Mouse (Mus musculus) CD4-positive, CD25-positive, alpha-beta regulatory T cell, adult 4 months (primary cell): ENCODE measurements at regions not wholly inside any gene's neighbourhood (a gene's known extent, or its start where the extent isn't known, plus 50 kb on each side); places are given as distances from the start of the nearest gene placed in this dataset.

Experiments
- ATAC-seq: one replicate; pipeline ENCODE4 v1.8.0; 2017

GRCm38 (mm10) chr11:114548658-114549057, 119.7 kb upstream of the Rpl38 start:
- ATAC-seq = no peak

- no peak for ATAC-seq
Measured at GRCm38 (mm10) chr11:114544212-114544611, 124.1 kb upstream of the Rpl38 start.

- ATAC-seq = no peak
Measured at GRCm38 (mm10) chr11:114542167-114542566, 126.2 kb upstream of the Rpl38 start.

- ATAC-seq = no peak
Measured at GRCm38 (mm10) chr11:114540503-114540902, 127.8 kb upstream of the Rpl38 start.

- ATAC-seq = no peak
Measured at GRCm38 (mm10) chr11:114536616-114537493, 131.5 kb upstream of the Rpl38 start.

- ATAC-seq = no peak
Measured at GRCm38 (mm10) chr11:114535900-114536299, 132.4 kb upstream of the Rpl38 start.

GRCm38 (mm10) chr11:114534436-114534835, 133.9 kb upstream of the Rpl38 start:
- ATAC-seq = no peak

- ATAC-seq = no peak
Measured at GRCm38 (mm10) chr11:114531241-114531765, 137.0 kb upstream of the Rpl38 start.

DNA sequence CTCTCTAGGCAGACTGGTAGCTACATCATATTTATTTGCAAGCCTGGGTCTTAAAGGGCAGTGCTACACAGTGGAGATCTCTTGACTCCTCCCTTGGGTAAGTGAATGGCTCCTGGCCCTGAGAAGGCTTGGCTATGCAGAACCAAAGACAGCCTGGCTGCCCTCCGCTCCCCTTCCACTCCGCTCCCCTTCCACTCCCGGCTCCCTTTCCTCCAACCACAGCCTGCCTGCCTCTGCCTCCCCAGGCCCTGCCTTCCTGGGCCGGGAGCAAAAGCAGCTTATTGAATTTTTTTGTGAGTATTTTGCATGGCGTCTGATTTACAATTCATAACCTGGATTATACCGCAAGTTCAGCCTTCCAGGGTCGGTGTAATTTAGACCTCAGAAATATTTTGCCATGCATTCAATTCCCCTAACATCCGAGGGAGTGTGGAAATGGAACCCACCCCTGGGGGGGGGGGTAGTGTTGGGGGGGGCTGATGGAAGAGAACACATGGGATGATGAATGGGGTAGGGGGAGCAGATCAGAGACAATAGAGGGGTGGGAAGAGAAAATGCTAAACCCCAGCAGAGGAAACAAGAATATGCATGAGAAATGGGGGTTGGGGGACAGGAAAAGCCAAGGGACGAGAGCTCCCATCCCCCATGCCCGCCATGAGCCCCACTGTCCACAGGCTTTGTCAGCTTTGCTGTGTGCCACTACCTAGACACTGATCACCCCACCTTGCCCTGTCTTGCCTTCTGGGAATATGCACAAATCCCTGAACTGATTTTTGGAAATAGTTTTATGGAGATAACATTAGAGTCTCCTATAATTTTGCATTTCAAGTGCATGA, 139.2 kb upstream of the Rpl38 start:
- ATAC-seq = no peak

DNA sequence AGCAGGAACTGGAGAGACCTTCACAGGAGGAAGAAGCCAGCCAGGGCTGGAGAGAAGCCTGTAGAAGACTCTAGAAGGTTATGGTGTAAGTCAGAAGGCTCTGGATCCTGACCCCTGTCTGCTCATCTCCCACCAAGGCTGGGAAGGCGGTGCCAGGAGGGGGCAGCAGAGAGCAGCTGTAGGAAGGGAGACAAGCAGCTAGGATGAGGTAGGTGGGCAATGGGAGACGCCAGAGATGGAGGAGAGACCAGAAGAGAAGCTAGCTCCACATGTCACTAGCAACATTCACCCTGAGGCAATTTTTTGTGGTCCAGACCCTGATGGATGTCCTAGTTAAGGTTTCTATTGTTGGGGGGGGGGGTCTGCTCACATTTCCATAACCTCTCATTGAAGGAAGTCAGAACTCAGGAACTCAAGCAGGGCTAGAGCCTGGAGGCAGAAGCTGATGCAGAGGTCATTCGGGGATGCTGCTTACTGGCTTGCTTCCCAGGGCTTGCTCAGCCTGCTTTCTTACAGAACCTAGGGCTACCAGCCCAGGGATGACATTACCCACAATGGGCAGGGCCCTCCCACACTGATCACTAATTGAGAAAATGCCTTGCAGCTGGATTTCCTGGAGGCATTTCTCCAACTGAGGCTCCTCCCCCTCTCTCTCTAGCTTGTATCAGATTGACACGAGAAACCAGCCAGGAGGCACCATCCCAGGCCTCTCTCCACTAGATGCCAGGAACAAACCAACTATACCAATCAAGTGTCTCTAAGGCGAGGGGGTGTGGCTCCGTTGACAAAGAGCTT, 144.7 kb upstream of the Rpl38 start:
- no peak for ATAC-seq

DNA sequence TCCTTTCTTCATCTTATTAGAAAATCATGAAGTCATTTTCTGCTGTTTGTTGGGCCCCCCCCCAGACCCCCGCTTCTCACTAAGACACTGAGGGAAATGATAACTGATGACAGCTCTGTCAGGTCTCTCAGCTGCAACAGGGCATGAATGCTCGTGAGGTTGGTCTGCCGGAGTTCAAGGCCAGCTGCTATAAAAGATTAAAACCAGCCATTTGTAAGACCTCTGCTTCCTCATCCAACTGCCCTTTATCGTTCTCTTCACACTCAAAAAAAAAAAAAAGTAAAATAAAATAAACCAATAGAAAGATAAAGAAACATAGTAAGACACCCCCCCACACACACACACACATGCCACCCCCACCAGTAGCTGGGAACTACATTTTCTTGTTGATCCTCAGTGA, 153.0 kb upstream of the Rpl38 start:
- no peak for ATAC-seq

DNA sequence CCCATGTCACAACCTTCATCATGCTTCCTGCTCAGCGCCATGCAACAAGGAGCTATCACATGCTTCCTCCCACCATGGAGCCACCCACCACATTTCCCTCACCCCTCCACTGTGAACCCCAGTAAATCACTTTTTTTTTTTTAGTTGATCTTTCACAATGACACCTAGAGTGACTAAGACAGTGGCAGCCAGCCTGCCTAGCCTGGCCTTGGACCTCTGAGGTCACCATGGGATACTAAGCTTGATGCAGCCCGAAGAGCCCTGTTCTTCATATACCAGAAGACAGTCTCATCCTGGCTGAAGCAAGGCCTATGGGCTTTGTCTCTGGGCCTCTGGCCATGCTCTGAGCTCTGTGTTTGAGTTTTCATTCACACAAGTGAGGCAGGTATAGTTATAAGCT, 154.2 kb upstream of the Rpl38 start:
- no peak for ATAC-seq

- ATAC-seq = no peak
Measured at GRCm38 (mm10) chr11:114513446-114513845, 154.9 kb upstream of the Rpl38 start.

DNA sequence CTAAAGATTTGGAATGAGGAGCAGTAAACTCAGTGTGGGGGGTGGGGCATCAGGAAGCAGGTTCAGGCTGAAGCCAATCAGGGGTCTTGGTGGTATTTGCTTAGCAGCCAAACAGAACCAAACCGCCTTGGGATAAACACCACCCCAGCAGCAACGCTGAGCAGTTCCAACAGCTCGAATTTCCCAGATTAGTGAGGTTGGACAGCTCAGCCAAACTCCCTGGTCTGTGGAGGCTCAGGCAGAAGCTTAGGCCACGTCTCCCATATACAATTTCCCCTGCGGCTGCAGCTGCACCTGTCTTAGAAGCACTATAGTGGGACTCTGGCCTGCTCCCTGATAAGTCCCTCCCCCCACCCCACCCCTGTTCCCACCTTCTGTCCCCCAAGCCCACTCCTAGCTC, 156.3 kb upstream of the Rpl38 start:
- ATAC-seq = no peak

DNA sequence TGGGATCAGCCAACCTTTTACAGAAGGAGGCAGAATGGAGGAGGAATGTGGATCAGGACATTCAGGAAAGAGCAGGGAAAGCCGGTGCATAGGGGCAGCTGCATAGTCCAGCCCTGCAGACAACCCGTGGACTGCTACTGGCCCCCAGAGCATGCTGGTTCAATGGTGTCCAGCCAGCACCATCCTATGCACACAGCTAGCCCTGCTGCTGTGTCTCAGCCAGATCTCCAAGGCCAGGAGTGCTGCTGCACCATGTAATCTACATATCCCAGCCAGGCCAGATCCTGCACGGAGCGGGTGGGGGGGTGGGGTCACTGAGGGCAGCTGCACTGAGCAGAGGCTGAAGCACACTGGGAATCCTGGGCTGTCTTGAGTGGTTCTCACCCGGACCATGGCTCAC, 165.8 kb upstream of the Rpl38 start:
- ATAC-seq = no peak

- ATAC-seq = no peak
Measured at GRCm38 (mm10) chr11:114501869-114502540, 166.3 kb upstream of the Rpl38 start.

DNA sequence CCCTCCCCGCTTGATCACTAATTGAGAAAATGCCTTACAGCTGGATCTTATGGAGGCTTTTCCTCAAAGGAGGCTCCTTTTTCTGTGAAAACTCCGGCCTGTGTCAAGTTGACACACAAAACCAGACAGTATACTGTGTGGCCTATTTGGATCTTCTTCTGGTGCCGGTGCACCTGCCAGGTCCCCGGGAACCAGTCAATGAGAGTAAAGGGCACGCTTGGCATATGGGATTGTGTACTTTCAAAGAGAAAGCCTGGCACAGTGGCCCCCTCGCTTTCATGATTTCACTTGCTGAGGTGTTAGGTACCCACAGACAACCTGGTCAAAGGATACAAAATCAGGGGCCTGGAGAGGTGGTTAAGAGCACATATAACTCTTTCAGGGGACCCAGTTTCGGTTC, 167.9 kb upstream of the Rpl38 start:
- no peak for ATAC-seq

DNA sequence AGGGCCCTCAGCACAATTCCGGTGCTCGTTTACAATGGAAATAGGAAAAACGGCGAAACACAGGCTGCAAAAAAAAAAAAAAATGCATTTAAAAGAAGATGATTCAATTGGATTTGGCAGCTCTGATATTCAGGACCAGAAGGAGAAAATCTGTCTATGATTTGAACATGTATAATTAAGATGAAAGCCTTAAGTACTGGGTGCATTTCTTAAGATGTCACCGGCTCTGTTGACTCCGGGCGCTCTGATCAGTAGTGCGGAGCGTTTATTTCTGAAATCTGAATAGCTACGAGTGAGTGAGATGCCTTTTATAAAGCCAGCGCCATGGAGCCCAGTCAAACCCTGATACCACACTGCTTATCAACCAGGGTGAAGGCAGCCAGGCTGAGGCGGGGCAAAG, 168.7 kb upstream of the Rpl38 start:
- no peak for ATAC-seq

DNA sequence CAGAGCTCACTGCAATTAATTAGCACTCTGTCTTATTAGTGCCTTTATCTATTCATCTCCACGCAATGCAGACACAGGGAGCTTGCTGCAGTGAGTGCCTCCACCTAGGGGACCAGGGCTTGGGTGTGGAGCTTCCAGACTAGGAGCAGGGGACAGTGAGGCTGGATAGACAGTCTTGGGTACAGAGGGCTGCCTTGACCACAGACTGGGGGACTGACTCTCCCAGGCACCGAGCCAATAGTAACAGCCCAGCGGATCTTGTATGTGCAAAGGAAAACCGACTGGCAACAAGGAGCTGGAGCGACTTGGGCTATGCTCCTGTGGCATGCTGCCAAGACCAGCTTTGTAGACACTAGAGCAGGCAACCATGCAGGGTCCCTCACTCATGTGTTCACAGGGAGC, 172.8 kb upstream of the Rpl38 start:
- no peak for ATAC-seq

- no peak for ATAC-seq
Measured at GRCm38 (mm10) chr11:114486455-114486854, 181.9 kb upstream of the Rpl38 start.

DNA sequence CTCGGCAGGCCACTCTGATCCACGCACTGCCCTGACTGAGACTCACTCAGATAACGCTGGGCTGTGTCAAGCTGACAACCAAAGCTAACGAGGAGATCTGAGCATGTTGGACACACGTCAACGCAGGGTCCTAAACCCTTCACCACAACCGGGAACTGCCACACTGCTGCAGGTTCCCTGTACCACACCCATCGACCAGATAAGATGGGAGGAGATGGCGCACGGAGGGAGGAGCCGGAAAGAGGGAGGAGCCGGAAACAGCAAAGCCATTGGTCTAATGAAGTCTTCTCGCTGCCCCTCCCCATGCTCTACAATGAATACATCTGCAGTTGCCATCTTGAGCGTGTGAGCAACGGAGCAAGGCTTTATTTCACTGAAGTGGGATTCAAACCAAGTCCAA, 182.9 kb upstream of the Rpl38 start:
- ATAC-seq = no peak

GRCm38 (mm10) chr11:114484668-114484953, 183.7 kb upstream of the Rpl38 start:
- no peak for ATAC-seq
